Mouse (Mus musculus) ES-Bruce4 (cell line): Measurements from ENCODE around the gene Phyhipl. TPM values are rescaled to one million over a fixed set of nuclear protein-coding genes. Genes with fewer than 3 reads are reported as not detected.

Experiments
- H3K27ac ChIP-seq: 2 replicates; pipeline ENCODE4 v1.5.1; 2012; ENCODE audit warnings: low read length, inconsistent platforms; ENCODE audit not compliant: insufficient read depth
- H3K27me3 ChIP-seq: 2 replicates; pipeline ENCODE4 v1.6.1; 2012; ENCODE audit warnings: mild to moderate bottlenecking, low read length, inconsistent platforms; ENCODE audit not compliant: control insufficient read depth, poor library complexity, insufficient read depth, severe bottlenecking
- H3K36me3 ChIP-seq: 2 replicates; pipeline ENCODE4 v1.6.1; 2012; ENCODE audit warnings: inconsistent platforms, mild to moderate bottlenecking, low read length, moderate library complexity; ENCODE audit not compliant: control insufficient read depth, poor library complexity, insufficient read depth, severe bottlenecking
- H3K4me1 ChIP-seq: one replicate; pipeline ENCODE4 v1.8.1; 2011; ENCODE audit warnings: low read length; ENCODE audit not compliant: control insufficient read depth, insufficient read depth
- H3K4me3 ChIP-seq: 2 replicates; pipeline ENCODE4 v1.5.1; 2011; ENCODE audit warnings: low read depth, mild to moderate bottlenecking, low read length
- H3K9ac ChIP-seq: 2 replicates; pipeline ENCODE4 v1.6.1; 2012; ENCODE audit warnings: low read depth, mild to moderate bottlenecking, inconsistent platforms; ENCODE audit not compliant: poor library complexity, severe bottlenecking
- H3K9me3 ChIP-seq: replicated peaks from 2 replicates; pipeline ENCODE4 v1.6.1; 2012; ENCODE audit warnings: mild to moderate bottlenecking, low read length, inconsistent platforms; ENCODE audit not compliant: control insufficient read depth, poor library complexity, insufficient read depth, severe bottlenecking
- CTCF ChIP-seq: IDR thresholded peaks from one replicate; pipeline ENCODE4 v1.8.1; 2011; ENCODE audit warnings: low read depth, low read length
- EP300 ChIP-seq: IDR thresholded peaks from 2 replicates; pipeline ENCODE4 v1.6.1; 2011; ENCODE audit warnings: low read depth, low read length; ENCODE audit not compliant: insufficient read depth
- POLR2A ChIP-seq: IDR thresholded peaks from one replicate; pipeline ENCODE4 v1.8.1; 2011; ENCODE audit warnings: low read length; ENCODE audit not compliant: insufficient read depth
- polyA plus RNA-seq: library from polyadenylated mRNA; stranded (reverse); fragments of >200 nt; gene quantifications from 2 replicates; pipeline ENCODE4 v1.2.4, GENCODE M21; 2011; ENCODE audit warnings: low read depth; ENCODE audit not compliant: missing spikeins, insufficient read depth, insufficient read length

Gene Phyhipl
- polyA plus RNA-seq, 1 experiment: 4.8 TPM

- Histone ChIP-seq H3K9me3 (no peaks in the 10 kb centered on the region), H3K4me3 (no peak overlapping the region), H3K36me3 (no peaks in the 10 kb centered on the region; the same call in 1 of the 2 replicates), H3K9ac (no peak overlapping the region), H3K27ac (no peak overlapping the region), H3K27me3 (no peaks in the 10 kb centered on the region), H3K4me1 (no peaks in the 10 kb centered on the region)
- TF ChIP-seq POLR2A (no peak), EP300 (no peak), CTCF (no peak)
Measured at GRCm38 (mm10) chr10:70540456-70541195, 115.1 kb downstream of the Phyhipl start.

- Histone ChIP-seq H3K9me3 (no peaks in the 10 kb centered on the region), H3K4me1 (no peaks in the 10 kb centered on the region), H3K9ac (no peak overlapping the region), H3K27me3 (no peaks in the 10 kb centered on the region), H3K4me3 (no peak overlapping the region), H3K27ac (no peak overlapping the region), H3K36me3 (no peaks in the 10 kb centered on the region)
- TF ChIP-seq EP300 (no peak), CTCF (no peak), POLR2A (no peak)
Measured at GRCm38 (mm10) chr10:70539251-70539650, 116.5 kb downstream of the Phyhipl start.

- Histone ChIP-seq H3K4me3 (no peak overlapping the region), H3K27ac (no peak overlapping the region), H3K27me3 (no peaks in the 10 kb centered on the region), H3K4me1 (no peaks in the 10 kb centered on the region), H3K36me3 (no peaks in the 10 kb centered on the region), H3K9me3 (no peaks in the 10 kb centered on the region), H3K9ac (no peak overlapping the region)
- TF ChIP-seq POLR2A: no peak
- TF ChIP-seq EP300: no peak
- TF ChIP-seq CTCF: no peak
Measured at GRCm38 (mm10) chr10:70537694-70538093, 118.1 kb downstream of the Phyhipl start.

- Histone ChIP-seq H3K4me1 (no peaks in the 10 kb centered on the region), H3K27ac (no peak overlapping the region), H3K9ac (no peak overlapping the region), H3K36me3 (no peaks in the 10 kb centered on the region), H3K9me3 (no peaks in the 10 kb centered on the region), H3K4me3 (no peak overlapping the region), H3K27me3 (no peaks in the 10 kb centered on the region)
- TF ChIP-seq EP300: no peak
- no peak for TF ChIP-seq POLR2A
- no peak for TF ChIP-seq CTCF
Measured at GRCm38 (mm10) chr10:70535401-70535800, 120.4 kb downstream of the Phyhipl start.

- Histone ChIP-seq H3K4me1 (no peaks in the 10 kb centered on the region), H3K27me3 (no peaks in the 10 kb centered on the region), H3K27ac (no peak overlapping the region), H3K9ac (no peak overlapping the region), H3K9me3 (no peaks in the 10 kb centered on the region), H3K4me3 (no peak overlapping the region), H3K36me3 (no peaks in the 10 kb centered on the region)
- TF ChIP-seq CTCF (no peak), POLR2A (no peak), EP300 (no peak)
Measured at GRCm38 (mm10) chr10:70534571-70534970, 121.2 kb downstream of the Phyhipl start.

- H3K9me3 ChIP-seq: no peaks in the 10 kb centered on the region
- H3K9ac ChIP-seq: no peak overlapping the region
- H3K36me3 ChIP-seq: no peaks in the 10 kb centered on the region
- TF ChIP-seq CTCF (no peak), EP300 (no peak), POLR2A (no peak)
- H3K4me3 ChIP-seq: no peak overlapping the region
- H3K4me1 ChIP-seq: no peaks in the 10 kb centered on the region
- H3K27ac ChIP-seq: no peak overlapping the region
- no peaks in the 10 kb centered on the region for H3K27me3 ChIP-seq
Measured at GRCm38 (mm10) chr10:70533986-70534385, 121.8 kb downstream of the Phyhipl start.
